Mouse (Mus musculus) brain, adult 2 months (tissue): ENCODE results near the gene Cyp2u1.
"Not testable (repeated sequence)": the region's sequence is repeated elsewhere in the genome, so short reads cannot be mapped to it uniquely, and the experiment has no call there.

Experiments
- DNase-seq: peaks from one replicate; pipeline ENCODE4 v3.0.0; 2011; ENCODE audit warnings: low read depth, low spot score

Cyp2u1 gene

DNA sequence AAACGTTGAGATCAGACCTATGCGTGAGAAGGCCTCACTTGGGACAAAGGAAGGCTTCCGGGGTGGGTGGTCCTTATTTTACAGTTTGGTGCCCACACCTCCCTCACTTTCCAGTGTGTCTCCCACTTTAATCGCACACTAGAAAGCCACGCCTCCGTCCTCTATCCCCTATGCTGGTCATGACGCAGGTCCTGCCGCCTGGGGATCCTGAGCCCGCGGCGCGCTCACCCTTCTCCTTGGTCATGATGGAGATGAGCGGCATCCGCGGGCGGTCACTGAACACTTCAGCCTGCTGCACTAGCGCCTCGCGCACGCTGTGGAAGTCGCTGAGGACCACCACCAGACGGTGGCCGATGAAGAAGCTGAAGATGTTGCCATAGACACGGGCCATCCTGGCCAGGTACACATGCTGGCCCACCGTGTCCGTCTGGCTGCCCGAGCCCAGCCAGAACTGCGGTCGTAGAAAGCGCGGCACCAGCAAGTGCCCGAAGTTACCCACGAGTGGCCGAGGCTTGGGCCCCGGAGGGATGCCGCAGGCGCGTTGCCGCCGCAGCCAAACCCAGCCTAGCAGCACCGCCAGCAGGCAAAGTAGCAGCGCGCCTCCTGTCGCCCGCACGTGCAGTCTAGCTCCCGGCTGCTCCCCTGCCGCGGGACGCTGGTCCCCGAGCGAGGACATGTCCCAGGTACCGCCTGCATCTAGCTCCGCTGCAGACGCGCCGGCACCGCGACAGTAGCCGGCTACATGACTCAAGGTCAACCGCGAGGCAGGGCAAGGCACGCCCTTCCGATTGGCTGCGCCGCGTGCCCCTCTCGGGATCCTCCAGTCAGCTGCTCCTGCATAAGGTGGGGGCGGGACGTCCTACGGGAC lies at the start of gene Cyp2u1:
Cyp2u1 (minus strand) TSS at position 776 of the 868 bp plus-strand sequence.
- DNase-seq, result peak; percentile 98

DNA sequence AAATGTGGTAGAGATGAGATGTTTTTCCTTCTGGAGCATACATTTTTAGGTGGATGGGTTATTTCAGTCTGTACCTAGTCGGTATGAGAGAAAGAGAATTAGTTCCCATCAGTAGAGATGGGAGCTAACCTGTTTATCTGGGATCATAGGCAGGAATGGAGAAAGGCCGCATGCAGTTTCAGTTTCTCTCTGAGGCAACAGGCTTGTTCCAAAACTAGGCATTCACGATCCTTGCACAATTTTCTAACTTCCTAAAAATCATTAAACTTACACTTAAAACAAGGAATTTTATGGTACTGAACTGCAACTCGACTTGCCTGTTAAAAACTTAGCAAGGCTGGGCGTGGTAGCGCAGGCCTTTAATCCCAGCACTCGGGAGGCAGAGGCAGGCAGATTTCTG lies 47.5 kb upstream of the Cyp2u1 start:
- no peak for DNase-seq

DNA sequence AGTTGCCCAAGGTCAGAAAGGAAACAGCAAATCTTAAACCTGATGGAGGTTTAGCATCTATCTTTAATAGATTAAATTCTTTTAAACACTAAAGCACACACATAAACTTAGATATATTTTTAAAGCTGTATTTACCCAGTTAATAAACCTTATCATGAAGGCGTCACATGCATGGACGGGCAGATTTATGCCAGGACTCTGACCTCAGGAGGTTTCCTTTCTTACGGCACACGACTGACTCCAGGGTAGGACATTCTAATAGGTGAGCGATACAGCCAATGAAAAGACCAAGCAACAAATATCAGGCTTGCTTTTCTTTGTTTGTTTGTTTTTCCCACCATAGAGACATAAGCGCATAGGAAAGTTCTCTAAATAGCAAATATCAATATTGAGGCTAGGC lies 46.0 kb upstream of the Cyp2u1 start:
- no peak for DNase-seq

DNA sequence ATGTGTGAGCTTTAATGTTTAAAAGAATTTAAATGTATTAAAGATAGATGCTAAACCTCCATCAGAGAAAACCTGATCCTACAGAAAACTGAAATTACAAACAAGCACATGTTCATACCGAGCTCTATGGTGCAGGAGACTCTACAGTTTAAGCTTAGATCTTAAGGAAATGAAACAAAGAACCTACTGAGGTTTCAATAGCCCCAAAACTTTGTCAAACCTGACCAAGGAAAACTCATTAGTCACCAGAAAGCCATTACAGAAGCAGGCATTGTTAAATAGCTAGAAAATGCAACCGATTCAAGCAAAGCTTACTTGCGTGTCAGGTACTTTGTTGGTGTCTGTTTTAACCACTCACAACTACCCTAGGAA lies 45.5 kb upstream of the Cyp2u1 start:
- DNase-seq, result no peak

DNA sequence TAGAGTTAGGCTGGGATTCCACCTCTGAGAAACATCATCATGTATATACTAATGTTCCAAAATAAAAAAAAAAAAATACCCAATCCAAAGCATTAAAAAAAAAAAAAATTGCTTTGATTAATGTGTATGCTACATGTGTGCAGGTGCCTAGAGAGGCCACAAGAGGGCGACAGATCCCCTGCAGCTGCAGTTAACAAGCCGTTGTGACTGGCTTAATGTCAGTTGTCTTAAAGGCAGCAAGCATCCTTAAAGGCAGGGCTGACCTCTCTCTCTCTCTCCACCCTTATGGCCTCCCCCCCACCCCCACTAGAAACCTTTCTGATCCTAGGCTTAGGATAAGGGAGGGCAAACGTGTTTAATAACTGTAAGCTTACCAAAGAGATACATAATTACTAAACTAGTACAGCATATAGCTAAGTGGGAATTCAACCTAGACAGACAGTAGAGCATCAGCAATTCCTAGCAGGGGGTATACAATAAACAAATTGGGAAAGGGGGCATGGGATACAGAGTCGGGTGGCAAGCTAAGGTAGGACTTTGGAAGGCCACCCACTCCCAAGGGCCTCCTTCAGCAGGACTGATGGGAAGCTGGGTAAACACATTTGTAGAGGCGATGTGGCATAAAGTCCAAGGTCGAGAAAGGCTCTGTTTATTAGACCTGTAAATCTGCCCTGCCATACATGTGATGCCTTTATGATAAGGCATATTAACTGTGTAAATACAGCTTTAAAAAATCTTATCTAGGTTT lies 45.0 kb upstream of the Cyp2u1 start:
- DNase-seq, result peak; percentile 21

DNA sequence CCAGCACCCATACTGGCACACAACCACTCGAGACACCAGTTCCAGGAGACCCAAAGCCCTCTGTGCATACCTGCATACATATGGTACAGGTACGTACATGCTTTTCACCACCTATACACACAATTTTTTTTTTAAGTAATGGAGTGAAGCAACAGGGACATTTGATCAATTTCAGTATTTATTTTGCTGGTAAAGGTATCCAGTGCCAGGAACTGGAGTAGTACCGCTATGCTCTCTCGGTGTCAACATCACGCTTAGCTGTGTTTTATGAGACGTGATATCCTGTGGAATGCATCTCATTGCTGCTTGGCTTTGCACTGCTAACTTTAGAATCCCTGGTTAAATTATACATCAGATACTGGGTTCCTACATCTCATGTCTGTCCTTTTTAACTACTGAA lies 42.9 kb upstream of the Cyp2u1 start:
- DNase-seq, result no peak

DNA sequence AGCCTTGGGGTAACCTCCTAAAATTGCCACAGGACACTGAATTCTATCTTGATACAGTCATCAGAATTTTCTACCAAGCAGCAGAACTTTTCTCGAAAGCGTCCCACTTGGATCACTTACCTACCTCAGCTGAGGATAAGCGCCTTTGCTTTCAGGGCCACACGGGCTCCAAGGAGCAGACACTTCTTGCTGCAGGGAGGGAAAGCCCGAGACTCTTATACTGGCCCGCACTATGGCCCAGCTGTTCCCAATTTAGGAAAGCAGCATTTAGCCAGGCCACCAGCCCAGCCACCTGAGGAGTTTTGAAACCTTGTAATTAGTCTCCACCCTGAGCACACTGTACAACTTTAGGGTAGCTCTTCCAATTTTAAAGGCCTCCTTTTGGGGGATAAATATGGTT lies 40.3 kb upstream of the Cyp2u1 start:
- DNase-seq, result no peak

DNA sequence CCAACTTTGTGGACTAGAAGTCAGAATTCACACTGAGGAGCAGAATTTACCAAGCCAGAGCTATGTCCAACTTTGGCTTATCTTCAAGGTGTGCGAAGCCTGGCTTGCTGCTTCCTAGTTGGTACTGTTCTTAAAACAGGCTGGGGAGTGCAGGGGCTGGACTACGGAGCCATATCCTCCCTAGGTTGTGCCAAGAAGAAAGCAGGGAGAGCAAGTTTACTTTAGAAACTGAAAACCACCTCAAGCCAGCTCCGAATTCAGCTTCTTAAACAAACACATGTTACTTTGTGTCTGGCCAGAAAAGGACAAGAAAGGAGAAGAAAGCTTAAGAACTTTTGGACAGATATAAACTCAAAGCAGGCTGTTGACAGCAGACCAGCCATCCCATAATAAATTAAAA lies 37.9 kb upstream of the Cyp2u1 start:
- DNase-seq, result no peak

DNA sequence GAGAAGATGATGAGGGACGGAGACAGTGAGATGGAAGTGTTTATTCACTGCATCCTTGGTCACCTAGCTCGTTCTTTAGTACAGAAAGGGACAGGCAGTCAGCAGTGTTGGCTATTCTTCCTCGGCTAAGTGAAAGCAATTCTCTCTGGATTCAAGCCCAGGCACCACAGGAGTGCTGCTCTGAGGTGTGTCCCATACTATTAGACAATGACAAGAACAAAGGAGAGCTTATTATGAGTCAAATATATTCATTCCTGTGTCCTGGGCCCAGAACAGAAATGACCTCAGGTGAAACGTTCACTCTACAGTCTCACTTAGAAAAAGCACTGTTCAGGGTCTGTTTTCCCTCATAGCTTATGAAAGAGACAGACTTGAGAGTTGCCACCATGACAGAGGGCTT lies 36.3 kb upstream of the Cyp2u1 start:
- DNase-seq, result peak; percentile 30

DNA sequence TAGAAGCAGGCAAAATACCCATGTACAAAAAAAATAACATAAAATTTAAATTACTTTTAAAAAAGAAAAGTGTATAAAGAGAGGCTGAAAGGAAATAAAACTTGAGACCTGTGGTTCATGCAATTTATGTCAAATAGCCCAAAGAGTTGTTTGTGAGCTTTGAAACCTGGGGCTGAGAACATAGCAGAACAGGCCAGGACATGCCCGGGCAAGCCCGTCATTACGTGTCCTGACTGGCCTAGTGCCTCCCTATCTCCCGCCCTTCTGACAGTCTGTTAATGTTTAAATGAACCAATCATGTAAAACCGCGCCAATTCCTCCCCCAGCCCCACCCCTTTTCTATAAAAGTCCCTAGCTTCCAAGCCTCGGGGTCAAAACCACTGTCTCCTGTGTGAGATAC lies 34.7 kb upstream of the Cyp2u1 start:
- DNase-seq, result not testable (repeated sequence)

DNA sequence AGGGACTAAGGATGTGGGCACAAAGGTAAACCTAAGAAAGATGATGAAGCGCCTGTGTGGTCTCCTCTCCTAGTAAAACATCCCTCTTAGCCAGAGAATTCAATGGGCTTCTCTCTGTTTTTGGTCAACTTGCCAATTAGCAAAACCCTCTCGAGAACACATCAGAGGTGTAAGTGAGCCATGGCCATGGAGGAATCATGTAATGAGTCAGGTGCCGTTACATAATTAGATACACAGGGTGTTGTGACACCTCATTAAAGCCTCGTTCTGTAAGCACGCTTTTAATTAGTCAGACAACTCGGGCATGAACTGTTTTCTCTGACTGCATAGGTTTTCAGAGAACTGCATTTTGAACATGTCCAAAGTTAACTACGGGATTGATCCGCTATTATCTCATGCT lies 33.6 kb upstream of the Cyp2u1 start:
- DNase-seq, result no peak

DNA sequence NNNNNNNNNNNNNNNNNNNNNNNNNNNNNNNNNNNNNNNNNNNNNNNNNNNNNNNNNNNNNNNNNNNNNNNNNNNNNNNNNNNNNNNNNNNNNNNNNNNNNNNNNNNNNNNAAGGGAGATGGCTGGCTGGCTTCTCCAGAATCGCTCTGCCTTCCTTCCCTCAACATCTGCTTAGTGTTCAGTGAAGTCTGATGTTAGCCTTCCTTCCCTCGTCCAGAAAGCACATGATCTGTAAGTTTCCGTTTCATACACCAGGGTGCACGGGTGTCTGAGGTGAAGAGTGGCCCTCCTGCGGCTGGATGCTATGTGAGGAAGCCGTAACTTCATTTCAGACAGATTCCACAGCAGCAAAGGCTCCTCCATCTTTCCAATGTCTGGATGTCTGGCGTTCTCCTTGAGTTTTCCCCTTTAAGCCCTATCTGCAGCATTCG lies 32.1 kb upstream of the Cyp2u1 start:
- no peak for DNase-seq

DNA sequence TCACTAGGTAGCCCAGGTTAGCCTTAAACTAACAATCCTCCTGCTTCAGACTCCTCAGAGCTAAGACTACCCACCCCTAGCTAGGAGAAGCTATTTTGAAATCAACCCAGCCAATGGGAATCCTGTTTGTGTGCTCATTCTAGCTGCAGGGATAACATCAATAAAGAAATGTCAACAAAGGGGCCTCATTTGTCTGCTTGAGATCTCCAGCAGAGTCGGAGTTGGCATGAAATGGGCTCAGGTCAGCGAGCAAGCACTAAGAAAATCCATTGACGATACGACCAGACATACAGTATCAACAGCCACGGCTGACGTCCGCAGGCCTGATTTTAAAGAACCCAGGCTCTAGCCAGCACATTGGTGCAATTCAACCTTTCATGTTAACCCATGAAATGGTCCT lies 24.2 kb upstream of the Cyp2u1 start:
- DNase-seq, result no peak

DNA sequence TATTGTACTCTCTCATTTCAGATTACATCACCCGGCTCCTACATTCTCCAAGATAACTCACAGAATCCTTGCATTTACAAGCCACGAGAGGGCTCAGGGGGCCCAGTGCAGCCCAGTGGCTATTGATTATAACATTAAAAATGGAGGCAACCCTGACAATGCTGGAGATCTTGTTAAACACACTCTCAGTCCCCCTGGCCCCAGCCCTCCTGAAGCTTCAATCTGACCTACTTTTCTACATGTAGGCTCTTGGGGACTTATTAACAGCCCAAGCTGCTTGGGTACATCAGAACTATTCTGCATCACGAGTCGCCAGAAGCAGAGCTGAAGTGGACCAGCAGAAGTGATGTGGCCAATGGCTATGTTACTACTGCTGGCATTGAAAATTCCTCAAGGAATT lies 23.6 kb upstream of the Cyp2u1 start:
- DNase-seq, result no peak

DNA sequence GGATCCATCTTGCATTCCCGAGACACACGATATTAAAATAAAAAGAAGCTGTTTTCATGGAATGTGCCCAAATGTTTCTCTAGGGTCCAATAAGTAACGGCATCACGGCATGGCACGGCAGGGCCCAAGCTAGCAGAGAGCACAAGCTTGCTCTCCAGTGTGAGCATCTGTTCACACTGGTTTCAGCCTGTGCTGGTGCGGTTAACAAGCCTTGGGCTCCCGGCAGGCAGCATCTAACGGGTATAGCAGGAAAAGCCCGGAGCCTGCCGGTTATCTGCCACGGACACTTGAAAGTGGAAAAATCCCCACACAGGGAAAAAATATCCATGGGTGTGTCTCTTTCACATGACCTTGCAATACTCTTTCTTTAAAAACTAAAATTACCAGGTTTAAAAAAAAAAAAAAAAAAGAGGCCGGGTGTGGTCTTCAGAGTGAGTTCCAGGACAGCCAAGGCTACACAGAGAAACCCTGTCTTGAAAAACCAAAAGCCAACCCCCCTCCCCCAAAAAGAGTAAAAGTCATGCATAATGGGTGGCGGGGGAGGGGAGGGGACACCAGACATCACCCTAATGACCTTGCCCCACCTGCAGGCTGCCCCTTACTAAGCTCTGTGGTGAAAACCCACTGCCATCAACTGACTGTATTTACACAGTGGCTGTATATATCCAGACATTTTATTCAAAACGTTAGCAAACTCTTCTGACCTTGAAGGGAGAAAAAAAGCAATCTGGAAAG lies 19.2 kb upstream of the Cyp2u1 start:
- DNase-seq, result no peak

DNA sequence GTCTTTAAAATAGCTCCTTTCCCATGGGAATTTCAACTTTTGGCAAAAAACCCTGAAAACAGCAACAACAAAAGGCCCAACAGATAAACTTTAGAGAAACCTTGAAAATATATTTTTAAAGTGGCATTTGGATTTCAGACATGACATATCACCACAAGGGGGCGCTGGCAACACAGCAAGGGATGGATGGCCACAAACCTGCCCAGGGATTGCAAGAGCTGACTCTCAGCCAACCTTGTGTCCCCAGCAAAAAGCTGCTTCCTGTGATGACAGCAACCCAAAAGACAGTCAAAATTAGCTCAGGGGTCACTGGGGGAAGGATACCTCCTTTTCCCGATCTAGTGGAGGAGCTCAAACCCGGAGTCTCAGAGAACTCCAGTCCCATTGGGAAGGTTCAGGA lies 17.2 kb upstream of the Cyp2u1 start:
- DNase-seq, result peak; percentile 91

DNA sequence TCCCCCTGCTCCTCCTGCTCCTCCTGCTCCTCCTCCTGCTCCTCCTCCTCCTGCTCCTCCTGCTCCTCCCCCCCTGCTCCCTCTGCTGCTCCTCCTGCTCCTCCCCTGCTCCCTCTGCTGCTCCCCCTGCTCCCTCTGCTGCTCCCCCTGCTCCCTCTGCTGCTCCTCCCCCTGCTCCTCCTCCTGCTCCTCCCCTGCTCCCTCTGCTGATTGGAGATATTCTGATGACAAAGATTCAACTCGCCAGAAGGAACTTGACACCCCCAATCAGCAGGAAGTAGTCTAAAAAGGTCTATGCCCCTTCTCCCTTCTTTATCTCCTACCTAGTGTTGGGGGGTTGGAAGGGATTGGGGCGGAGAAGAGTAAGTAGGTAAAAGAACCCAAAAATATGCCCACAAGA lies 15.2 kb upstream of the Cyp2u1 start:
- DNase-seq, result no peak

DNA sequence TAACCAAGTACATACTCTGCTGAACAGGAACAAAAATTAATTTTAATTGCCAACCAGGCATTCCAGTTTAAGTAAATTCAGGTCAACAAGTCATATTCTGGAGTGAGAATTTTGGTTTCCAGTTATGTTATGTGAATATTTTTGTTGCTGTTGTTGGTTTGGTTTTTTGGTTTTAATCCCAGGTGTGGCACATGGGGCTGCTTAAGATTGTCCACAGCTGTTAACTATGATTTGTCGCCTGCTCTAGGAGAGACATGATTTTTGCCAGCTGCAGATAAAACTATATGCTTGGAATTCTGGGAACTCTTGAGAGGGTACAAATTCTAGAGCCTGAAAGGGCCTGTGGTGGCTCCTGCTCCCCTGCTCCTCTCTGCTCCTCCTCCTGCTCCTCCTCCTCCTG lies 14.1 kb upstream of the Cyp2u1 start:
- DNase-seq, result no peak

DNA sequence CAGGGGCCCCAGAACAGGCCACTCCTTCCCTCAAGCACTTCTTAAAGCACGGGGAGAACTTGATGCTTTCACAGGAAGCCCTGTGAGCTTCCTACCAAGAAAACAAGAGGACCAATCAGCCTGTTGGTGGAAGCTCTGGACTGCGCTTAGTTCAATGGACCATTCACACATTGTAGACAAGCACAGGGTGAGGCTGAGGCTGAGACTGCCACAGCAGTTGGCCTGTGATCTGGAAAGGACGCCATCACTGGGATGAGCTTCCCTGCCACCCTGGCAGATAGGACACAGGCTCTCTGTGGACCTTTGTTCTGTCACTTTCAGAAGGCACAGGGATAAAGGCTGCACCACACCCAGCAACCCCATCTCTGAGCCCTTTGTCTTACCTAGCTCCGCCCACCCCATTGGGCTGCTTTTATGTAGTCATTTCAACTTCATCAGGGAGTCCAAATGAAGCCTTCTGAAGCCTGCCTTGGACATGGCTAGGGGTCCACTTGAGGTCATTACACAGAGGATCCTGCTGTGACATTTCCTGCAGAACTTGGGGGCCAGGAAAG lies 13.0 kb upstream of the Cyp2u1 start:
- no peak for DNase-seq

DNA sequence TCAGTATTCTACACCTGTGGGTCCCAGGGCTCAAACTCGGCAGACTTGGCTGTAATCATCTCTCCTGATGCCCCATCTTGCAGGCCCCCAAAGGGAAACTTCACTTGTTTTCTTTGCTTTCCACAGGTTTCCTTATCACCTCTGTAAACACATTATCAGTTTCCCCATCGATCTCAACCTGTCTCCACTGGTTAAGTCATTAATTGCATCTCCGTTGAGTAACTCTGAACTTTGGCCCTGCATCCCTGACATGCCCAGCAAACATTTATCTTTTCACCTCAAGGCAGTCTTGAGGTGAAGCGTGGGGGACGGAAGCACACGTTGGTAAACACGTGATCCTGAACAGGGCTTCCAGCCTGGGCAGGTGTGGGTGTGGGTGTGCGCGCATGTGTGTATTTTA lies 9.3 kb upstream of the Cyp2u1 start:
- DNase-seq, result no peak

DNA sequence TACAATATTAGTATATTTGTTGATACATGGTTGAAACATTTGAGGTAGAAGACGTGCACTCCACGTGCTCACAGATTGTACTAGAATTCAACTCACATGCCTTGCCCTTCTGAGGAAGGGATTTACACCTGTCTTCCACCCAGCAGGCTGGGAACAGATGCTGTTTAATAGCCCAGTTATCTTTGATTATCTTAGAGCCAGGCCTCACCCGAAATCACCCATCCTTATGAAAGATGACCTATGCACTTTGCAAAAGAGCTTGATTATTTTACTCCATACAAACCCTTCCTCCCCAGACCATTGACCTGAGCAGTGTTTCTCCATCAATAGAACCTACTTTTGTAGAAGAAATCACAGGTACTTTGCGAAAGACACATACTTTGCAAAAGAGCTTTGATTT lies 7.5 kb upstream of the Cyp2u1 start:
- no peak for DNase-seq

DNA sequence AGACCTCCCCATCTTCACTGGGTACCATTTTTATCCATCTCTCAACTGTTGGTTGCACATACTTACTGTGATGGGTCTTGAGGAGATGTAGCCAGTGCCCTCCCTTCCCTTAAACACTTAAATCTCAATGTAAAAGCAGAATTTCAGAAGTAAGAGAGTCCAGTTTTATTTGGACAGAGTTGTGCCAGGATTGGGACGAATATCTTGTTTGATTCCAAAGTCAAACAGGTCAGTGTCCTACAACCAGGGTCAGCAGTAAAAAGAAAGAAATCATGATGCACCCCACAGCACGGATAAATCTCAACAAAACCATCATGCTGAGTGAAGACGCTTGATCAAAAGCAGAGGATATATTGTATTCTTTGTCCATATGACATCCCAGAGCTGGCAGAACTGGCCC lies 4.8 kb upstream of the Cyp2u1 start:
- DNase-seq, result no peak
